Mouse (Mus musculus): ENCODE measurements around the gene Elmo3.
"Not testable (repeated sequence)": the region's sequence is repeated elsewhere in the genome, so short reads cannot be mapped to it uniquely, and the experiment has no call there.

Elmo3 gene

GRCm38 (mm10) chr8:105276292-105277120 lies 28.9 kb upstream of the Elmo3 start:
- peak; percentile 67 for DNase-seq (ENCODE audit: low spot score)

- no peak for DNase-seq (ENCODE audit: low spot score)
Measured at GRCm38 (mm10) chr8:105278911-105279334, 26.5 kb upstream of the Elmo3 start.

DNA sequence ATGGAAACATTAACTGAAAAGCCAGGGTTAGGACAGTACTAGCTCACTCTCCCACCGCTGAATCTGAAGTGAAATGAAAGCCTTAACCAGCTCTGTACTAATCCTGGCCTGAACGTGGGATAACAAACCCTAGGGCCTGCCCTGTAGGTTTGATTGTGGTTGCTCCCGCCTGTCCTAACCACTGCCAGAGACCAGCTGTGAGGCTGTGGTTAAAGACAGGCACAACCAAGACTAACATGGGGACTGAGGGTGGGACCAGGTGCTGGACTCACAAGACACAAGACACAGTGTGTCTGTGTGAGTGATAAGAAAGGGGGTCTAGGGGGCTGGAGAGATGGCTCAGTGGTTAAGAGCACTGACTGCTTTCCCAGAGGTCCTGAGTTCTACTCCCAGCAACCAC lies 24.8 kb upstream of the Elmo3 start:
- no peak for DNase-seq (ENCODE audit: low spot score)

- DNase-seq (ENCODE audit: low spot score) = no peak
Measured at GRCm38 (mm10) chr8:105281821-105282220, 23.6 kb upstream of the Elmo3 start.

DNA sequence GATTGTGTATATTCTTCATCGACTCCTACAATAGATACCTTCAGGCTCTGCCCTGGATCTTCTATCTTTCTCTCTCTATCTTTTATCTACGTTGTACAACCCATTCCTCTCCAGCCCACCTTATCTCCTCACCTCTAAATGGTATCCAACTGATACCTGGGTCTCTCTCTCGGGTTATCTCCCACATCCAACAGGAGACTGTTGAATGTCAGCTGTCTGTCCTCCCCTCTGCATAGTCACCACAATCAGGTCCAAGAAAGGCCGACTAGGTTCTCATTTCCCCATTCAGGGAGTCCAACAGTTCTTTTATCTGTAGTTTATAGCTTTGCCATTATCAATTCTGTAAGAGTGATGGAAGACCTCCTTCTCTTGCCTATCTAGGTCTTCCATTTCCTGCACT lies 23.2 kb upstream of the Elmo3 start:
- no peak for DNase-seq (ENCODE audit: low spot score)

DNA sequence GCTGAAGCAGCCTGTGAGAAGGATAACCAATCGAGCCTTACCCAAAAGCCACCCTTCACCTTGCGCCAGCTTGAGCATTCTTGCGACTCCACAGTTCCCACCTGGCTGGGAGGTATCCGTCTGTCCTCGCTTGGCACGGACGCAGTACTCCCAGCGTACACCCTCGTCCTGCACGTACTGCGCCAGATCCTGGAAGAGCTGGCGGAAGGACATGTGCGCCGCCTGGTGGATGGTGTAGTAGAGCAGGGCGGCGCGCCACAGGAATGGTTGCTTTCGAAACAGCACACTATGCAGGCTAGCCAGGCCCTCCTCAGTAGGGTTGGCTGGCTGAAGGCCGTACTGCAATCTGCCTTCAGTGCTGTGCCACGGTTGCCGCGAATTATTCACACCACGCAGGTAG lies 22.3 kb upstream of the Elmo3 start:
- DNase-seq (ENCODE audit: low spot score) = peak; percentile 71

DNA sequence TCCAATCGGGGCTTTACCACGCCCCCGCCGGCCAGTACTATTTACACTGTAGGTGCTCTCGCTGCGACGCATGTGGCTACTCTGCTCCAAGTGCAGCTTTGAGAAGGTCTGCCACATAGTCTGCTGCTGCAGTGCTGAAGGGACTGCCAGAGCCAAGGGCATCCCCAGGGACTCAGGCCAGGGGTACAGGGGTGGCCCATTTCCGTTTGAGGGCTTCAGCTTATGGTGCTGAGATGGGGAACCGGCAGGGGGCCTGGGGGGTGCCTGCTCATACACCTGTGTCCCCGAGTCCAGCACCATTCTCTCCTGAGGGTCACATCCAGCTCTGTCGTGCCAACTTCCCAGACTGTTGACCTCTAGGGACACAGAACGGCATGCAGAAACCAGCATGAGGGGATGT lies 19.9 kb upstream of the Elmo3 start:
- DNase-seq (ENCODE audit: low spot score) = no peak

- no peak for DNase-seq (ENCODE audit: low spot score)
Measured at GRCm38 (mm10) chr8:105286907-105287306, 18.5 kb upstream of the Elmo3 start.

DNA sequence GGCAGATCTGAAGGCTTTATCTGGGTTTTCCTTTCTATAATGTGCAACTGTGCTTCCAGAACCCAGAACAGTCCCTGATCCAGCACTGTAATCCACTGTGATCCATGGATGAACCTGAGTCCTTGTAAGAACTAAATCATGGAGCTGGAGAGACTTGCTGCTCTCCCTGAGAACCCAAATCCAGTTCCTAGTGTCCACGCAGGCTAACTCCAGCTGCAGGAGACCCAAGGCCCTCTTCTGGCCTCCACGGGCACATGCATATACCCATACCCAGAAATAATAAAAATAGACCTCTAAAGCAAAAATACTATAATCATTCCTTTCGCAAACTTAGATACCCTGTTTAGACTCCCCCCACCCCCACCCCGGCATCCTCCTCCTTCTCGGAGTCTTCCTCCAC lies 17.2 kb upstream of the Elmo3 start:
- DNase-seq (ENCODE audit: low spot score) = no peak

GRCm38 (mm10) chr8:105288958-105289732 lies 16.3 kb upstream of the Elmo3 start:
- DNase-seq (ENCODE audit: low spot score) = peak; percentile 97

- DNase-seq (ENCODE audit: low spot score) = peak; percentile 73
Measured at GRCm38 (mm10) chr8:105289805-105290460, 15.5 kb upstream of the Elmo3 start, which contains the start of gene 4931428F04Rik. 4931428F04Rik (minus strand) TSS chr8:105289864.

DNA sequence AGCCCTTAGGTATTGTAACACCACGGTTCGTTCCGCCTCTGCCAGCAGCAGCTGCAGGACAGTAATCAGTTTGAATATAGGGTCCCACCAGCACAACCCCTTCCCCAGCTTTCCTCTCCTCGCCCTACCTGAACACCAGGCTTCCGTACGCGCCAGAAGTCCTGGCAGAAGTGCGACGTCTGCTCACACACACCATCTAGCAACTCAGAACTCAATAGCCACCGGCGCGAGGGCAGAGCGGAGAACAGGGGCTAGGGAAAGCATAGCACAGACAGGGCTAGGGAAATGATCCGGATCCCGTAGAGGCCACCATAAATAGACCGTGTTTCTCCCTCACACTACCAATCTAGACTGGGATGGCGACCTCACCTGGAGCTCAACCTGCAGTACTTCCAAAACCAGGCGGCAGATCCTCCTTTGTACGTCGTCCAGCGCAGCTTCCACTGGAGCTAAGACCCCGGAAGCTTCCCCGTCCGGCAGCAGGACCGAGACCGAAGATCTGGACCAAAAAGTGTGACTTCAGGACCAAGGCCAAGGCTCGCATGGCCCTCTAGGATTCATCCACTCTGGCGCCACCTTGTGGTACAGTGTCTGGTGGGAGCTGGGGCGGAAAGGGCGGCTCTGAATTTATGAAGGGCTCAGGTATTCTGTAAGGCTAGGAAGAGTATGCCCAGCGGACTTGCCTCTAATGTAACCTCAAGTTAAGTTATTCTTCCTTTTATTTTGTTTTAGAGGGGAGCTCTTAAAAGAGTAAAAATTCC lies 14.7 kb upstream of the Elmo3 start:
- DNase-seq (ENCODE audit: low spot score) = peak; percentile 96

- DNase-seq (ENCODE audit: low spot score) = not testable (repeated sequence)
Measured at GRCm38 (mm10) chr8:105291364-105291763, 14.0 kb upstream of the Elmo3 start.

GRCm38 (mm10) chr8:105291802-105292201 lies 13.6 kb upstream of the Elmo3 start:
- not testable (repeated sequence) for DNase-seq (ENCODE audit: low spot score)

- DNase-seq (ENCODE audit: low spot score) = no peak
Measured at GRCm38 (mm10) chr8:105292471-105292870, 12.9 kb upstream of the Elmo3 start.

- no peak for DNase-seq (ENCODE audit: low spot score)
Measured at GRCm38 (mm10) chr8:105293405-105293804, 12.0 kb upstream of the Elmo3 start.

DNA sequence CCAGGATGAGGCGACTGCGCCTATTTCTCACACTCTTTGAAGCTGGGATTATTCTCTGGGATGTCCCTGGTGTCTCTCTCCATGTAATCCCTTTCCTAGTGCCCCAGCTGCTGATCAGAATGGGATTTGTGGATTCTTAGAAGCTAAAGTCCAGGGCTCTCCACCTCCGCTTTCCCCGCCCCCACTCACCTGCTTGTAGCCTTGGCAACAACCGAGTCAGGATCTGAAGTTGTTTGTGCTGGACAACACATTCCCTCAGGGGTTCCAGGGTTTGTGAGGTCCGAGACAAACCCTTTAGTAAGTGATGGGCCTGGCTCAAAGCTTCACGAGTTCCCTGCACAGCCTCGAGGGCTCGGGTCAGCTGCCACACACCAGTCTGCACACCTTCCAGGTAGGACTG lies 10.6 kb upstream of the Elmo3 start:
- no peak for DNase-seq (ENCODE audit: low spot score)

DNA sequence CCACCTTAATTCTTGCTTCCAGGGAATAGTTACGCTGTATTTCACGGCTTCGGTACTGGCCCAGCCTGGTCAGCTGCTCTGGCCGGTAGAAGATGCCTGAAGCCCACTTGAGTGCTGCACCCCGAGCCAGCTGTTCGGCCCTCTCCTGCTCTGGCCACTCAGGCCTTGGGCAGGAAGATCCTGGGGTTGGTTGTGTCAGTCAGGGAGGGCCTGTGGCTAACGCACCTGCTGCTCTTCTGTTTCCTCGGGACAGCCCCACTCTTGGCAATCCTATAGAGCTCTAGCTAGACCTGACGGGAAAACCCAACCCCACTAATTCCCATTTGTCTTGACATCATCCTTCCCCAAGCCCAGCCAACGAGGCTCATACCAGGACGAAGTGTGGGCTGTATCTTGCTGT lies 10.1 kb upstream of the Elmo3 start:
- no peak for DNase-seq (ENCODE audit: low spot score)

- DNase-seq (ENCODE audit: low spot score) = no peak
Measured at GRCm38 (mm10) chr8:105295895-105296573, 9.4 kb upstream of the Elmo3 start, which contains the start of gene Exoc3l. Exoc3l (minus strand) TSS chr8:105296101.

- DNase-seq (ENCODE audit: low spot score) = peak; percentile 96
Measured at GRCm38 (mm10) chr8:105297511-105298192, 7.7 kb upstream of the Elmo3 start, which contains the start of gene E2f4. E2f4 (plus strand) TSS chr8:105297663.
